Mouse (Mus musculus): ENCODE measurements at regions not wholly inside any gene's neighbourhood (a gene's known extent, or its start where the extent isn't known, plus 50 kb on each side); places are given as distances from the start of the nearest gene placed in this dataset.

DNA sequence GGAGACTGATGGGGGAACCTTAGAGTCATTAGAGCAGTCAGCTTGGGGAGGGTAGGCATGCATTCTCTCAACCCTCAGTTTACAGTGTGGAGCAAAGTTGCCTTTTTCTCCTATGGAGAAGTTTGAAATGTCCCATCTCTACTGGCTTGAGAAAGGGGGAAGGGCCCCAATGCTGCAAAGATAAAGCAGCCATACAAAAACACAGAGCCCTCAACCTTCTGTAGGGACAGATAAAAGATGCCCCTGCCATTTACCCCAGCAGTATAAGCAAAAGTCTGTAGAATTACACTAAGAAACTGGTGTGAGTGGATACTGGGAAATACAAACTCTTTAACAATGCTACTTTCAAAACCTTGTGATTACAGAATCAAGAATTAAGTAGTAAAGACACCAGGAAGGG lies 71.9 kb upstream of the Tmem215 start:
- no peak for DNase-seq (ENCODE audit: low spot score in 2 of 2)

DNA sequence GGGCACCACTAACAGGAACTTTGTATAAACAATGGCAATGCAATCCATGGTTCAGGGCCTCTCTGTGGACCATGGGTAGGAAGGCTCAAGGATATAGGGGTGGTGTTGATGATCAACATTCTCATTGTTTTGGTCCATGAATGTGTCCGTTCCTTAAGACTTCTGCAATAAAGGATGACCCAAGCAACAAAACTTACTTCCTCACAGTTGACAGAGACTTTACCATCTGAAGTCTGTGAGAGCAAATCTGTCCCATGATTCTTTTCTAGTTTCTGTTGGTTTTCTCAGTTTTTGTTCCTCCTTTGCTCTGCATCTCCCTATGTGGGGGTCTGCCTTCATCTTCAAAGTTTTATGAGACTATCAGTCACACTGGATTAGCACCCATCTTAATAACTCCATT lies 81.8 kb upstream of the Tmem215 start:
- DNase-seq (ENCODE audit: low spot score in 2 of 2), result no peak

DNA sequence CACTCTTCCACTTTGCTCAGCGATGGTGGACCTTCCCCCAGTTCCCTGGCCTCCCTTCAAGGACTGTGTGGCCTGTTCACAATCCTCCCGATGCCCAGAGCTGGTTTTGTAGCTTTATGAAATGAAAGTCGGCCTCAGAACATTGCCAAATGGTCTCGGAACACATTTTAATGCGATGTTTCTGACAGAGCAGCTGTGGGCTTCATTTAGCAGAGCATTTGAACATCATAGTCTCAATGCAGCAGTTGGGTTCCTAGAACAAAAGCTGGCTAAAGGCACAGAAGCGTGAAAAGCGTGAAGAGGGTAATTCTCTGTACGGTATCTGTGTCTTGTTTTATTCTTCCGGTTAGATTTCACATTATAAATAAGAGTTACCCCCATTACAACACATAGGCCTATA lies 86.7 kb upstream of the Tmem215 start:
- peak; percentile 14 to 22 for DNase-seq (ENCODE audit: low spot score in 2 of 2)

DNA sequence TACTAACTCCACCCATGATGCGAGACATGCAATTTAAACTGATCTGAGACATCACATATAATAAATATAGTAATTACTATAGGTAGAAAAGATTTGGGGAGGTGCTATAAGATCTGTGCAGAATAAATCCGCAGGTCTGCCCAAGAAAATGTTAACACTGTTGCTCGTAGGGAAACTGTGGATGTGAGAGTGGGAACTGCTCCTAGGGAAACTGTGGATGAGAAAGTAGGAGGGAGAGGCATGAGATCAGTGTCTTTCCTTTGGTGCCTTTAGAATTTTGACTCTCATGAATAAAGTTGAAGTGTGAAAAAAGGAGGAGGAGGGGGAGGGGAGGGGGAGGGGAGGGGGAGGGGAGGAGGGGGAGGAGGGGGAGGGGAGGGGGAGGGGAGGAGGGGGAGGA lies 87.3 kb upstream of the Tmem215 start:
- DNase-seq (ENCODE audit: low spot score in 2 of 2), result no peak

DNA sequence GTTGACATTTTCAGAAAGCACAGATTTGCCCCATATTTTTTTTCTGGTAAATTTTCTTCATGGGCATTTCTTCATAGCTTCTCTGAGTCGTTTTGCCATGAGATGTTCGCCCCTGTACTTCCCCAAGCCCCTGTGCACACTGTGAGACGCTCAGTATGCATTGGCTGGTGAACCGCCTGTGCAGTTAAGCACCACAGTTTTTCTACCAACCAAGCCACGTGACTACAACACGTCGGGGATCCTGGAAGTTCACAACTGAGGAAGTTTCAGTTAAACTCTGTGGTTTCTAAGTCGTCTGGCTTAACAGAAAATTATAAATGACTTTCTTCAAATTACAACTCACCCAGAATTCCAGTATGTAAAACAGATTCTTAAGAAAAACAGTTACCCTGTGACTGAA lies 91.7 kb upstream of the Tmem215 start:
- no peak for DNase-seq (ENCODE audit: low spot score in 2 of 2)

DNA sequence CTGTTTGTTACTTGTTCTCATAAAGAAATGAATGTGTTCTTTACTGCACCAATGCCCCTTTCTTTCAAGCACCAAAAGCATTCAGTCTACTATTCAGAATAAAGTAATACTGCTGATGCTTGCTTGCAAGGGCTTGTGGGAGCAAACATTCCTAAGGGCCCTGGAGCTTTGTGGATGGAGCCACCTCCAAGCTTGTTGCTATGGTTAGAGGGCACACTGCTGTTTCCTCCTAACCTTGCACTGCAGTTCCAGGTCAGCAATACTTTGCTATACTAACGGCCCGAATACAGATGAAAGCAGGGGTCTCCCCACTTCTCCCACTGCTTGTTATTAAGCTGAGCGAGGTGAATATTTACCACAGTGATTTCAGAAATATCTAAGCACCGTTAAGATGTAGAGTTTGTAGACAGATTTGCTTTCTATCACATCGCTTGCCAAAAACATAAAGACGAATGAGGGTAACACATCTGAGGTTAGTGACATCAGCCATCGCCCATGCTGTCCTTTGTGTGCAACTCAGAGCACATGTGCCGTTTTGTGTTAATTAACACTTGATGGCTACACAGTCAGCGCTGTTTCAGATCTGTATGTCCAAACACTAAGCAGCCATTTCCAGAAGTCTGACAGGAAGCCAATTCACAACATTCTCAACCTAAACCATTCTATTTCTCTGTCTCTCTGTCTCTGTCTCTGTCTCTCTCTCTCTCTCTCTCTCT lies 96.4 kb upstream of the Ndufb6 start:
- no peak for DNase-seq (ENCODE audit: low spot score in 2 of 2)

- no peak for DNase-seq (ENCODE audit: low spot score in 2 of 2)
These were observed 95.0 kb upstream of the Ndufb6 start for GRCm38 (mm10) chr4:40374213-40374612.

- DNase-seq (ENCODE audit: low spot score in 2 of 2), result no peak
These were observed 85.1 kb upstream of the Ndufb6 start for GRCm38 (mm10) chr4:40364329-40364728.

GRCm38 (mm10) chr4:40359307-40359706 lies 80.1 kb upstream of the Ndufb6 start:
- DNase-seq (ENCODE audit: low spot score in 2 of 2), result no peak

- DNase-seq (ENCODE audit: low spot score in 2 of 2), result no peak
These were observed 78.0 kb upstream of the Ndufb6 start for GRCm38 (mm10) chr4:40357088-40357853.

DNA sequence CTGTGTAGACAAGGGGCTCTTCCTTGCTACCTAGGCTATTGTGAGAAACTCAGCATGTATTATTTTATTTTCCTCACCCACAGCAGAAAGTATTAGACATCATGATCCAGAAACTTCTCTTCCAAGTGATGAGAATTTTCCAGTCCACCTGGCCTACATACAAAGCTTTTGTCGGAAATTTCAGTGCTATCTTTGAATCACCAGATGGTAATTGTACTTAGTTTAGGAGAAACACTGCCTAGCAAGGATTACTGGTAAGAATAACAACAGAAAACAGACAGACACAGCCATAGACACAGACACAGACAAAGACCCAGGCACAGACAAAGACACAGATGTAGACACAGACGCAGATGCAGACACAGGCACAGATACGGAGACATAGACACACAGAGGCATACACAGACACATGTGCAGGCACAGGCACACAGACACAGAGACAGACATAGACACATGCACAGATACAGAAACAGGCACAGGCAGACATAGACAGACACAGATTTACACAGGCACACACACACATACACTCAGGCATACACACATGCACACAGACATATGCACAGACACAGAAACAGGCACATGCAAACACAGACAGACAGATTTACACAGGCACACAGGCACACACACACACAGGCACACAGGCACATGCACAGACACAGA lies 76.7 kb upstream of the Ndufb6 start:
- DNase-seq (ENCODE audit: low spot score in 2 of 2), result peak in 1 of 2 experiments; percentile 11

GRCm38 (mm10) chr4:40354456-40354855 lies 75.2 kb upstream of the Ndufb6 start:
- no peak for DNase-seq (ENCODE audit: low spot score in 2 of 2)

- DNase-seq (ENCODE audit: low spot score in 2 of 2), result no peak
These were observed 72.4 kb upstream of the Ndufb6 start for GRCm38 (mm10) chr4:40351648-40352047.

GRCm38 (mm10) chr4:40351090-40351489 lies 71.9 kb upstream of the Ndufb6 start:
- no peak for DNase-seq (ENCODE audit: low spot score in 2 of 2)

DNA sequence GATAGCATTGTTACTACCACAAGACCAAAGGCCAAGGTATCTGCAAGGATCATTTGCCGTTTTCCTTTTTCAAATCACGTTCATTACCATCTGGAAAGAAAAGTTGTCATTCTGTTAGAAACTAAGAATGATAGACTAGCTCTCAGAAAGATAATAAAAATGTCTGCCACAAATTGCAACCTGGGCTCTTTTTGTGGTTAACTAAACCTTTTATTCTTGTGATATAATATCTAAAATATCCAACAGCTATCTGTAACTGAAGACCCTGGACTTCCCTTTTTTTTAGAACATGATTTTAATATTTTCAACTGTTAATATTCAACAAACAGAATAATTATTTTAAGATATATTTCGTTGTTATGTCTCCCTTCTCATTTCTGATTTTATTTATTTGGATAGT lies 66.6 kb upstream of the Ndufb6 start:
- DNase-seq (ENCODE audit: low spot score in 2 of 2), result no peak

DNA sequence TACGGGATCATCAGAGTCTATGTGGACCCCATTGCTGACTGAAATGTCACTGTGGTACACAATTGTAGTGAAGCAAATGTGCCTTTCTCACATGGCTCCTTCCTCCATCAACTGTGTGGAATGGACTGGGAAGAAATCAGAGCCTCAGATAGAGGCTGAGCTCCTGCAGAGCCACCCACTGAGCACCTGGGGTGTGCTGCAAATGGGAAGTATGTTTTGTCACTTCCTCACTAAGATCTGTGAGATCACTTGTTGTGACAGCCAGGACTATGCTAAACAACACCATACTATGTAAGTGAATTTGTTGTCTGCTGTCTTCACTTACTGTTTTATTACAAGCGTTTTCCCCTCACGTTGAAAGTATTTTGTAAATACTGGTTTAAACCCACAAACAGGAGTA lies 63.0 kb upstream of the Ndufb6 start:
- no peak for DNase-seq (ENCODE audit: low spot score in 2 of 2)

DNA sequence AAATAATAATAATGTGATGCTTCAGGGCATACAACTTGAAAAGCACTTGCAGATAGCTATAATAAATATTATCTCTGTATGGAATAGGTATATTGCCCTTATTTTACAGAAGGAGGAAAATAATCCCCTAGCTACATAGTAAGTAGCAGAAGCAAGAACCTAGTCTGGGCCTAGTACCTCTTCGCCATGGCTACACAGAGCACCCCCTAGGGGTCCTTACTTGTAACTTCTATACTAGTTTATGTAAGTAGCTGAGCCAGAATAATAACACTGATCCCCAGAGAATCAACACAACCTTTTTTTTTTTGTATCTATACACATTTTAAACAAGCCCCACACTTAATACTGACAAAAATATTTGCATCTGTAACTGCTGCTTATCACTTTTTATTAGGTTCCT lies 55.6 kb upstream of the Ndufb6 start:
- no peak for DNase-seq (ENCODE audit: low spot score in 2 of 2)

DNA sequence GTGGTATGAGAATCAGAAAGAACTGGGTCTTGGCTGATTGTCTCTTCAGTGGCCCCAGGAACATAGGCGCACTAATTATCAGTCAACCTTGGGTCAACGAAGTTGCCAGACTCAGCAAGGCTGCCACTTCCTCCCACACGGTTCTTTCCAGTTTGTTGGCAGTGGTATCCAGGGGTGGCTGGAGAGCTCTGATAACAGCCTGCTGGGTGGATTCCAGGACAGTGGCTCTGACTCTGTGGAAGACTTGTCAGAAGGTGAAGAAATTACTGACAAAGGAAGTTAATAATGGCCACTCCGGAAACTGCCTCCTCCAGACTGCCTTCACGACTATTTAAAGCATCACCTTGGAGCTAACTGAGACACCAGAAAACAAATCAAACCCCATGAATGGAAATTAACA lies 50.5 kb upstream of the Ndufb6 start:
- DNase-seq (ENCODE audit: low spot score in 2 of 2), result no peak

All from right cerebral cortex, postnatal 36 days (tissue).